Mouse (Mus musculus) liver, embryonic 15.5 days (tissue): ENCODE results near the gene Abcf1. TPM values are rescaled to one million over a fixed set of nuclear protein-coding genes. Genes with fewer than 3 reads are reported as not detected.
"Not testable (repeated sequence)": the region's sequence is repeated elsewhere in the genome, so short reads cannot be mapped to it uniquely, and the experiment has no call there.

Experiments used
- ATAC-seq: fragments of 200-750 bp; cut with Nextera tagmentation; 2 replicates; pipeline ENCODE4 v1.8.0; 2017; ENCODE audit warnings: moderate number of reproducible peaks, mild to moderate bottlenecking, moderate library complexity; ENCODE audit not compliant: insufficient read depth
- H3K27ac ChIP-seq: fragments of 300-500 bp; sonication (generic); replicated peaks from 2 replicates; pipeline ENCODE4 v1.5.1; 2015; ENCODE audit warnings: mild to moderate bottlenecking, inconsistent platforms
- H3K27me3 ChIP-seq: fragments of 300-500 bp; sonication (generic); 2 replicates; pipeline ENCODE4 v1.6.1; 2015; ENCODE audit warnings: mild to moderate bottlenecking, inconsistent platforms
- H3K36me3 ChIP-seq: fragments of 300-500 bp; sonication (generic); replicated peaks from 2 replicates; pipeline ENCODE4 v1.6.1; 2015; ENCODE audit warnings: moderate library complexity, mild to moderate bottlenecking, inconsistent platforms
- H3K4me1 ChIP-seq: fragments of 300-500 bp; sonication (generic); replicated peaks from 2 replicates; pipeline ENCODE4 v1.6.1; 2015; ENCODE audit warnings: inconsistent platforms
- H3K4me2 ChIP-seq: fragments of 300-500 bp; sonication (generic); 2 replicates; pipeline ENCODE4 v1.6.1; 2015; ENCODE audit warnings: moderate library complexity, mild to moderate bottlenecking, inconsistent platforms
- H3K4me3 ChIP-seq: fragments of 300-500 bp; sonication (generic); replicated peaks from 2 replicates; pipeline ENCODE4 v1.5.1; 2015; ENCODE audit warnings: mild to moderate bottlenecking, inconsistent platforms
- H3K9ac ChIP-seq: fragments of 300-500 bp; sonication (generic); 2 replicates; pipeline ENCODE4 v1.6.1; 2015; ENCODE audit warnings: moderate library complexity, mild to moderate bottlenecking, inconsistent platforms
- H3K9me3 ChIP-seq: fragments of 300-500 bp; sonication (generic); replicated peaks from 2 replicates; pipeline ENCODE4 v1.6.1; 2016; ENCODE audit warnings: inconsistent platforms
- WGBS: fragments of 180-500 bp; shearing (Covaris S2); methylation state at CpG from one replicate; pipeline ENCODE4 v1.1.7; 2015; ENCODE audit warnings: mixed read lengths; ENCODE audit not compliant: insufficient replicate concordance; 5-methylcytosine and 5-hydroxymethylcytosine counted together
- polyA plus RNA-seq: library from polyadenylated mRNA; unstranded; fragments of >200 nt; fragmentation: Nextera tagmentation; extraction: Ambion mirVana; gene quantifications from 2 replicates; pipeline ENCODE4 v1.2.1, GENCODE M21; 2015

Abcf1 gene
- polyA plus RNA-seq, 1 experiment from 2014 or later = 47.0 TPM

- H3K27me3 ChIP-seq = no peaks in the 10 kb centered on the region; the same call in 1 of the 2 replicates
- H3K9ac ChIP-seq = peak within 1 kb of the TSS; percentile 62
- ATAC-seq = peak; percentile 89
- H3K4me3 ChIP-seq = peak within 1 kb of the TSS; percentile 89
- WGBS = under 1% methylated on average over 109 of the region's 109 CpGs
- H3K27ac ChIP-seq = peak within 1 kb of the TSS; percentile 89
- peak within 1 kb of the TSS; percentile 98 for H3K4me2 ChIP-seq
- H3K36me3 ChIP-seq = peaks cover 15% of the 10 kb centered on the region
- H3K4me1 ChIP-seq = peaks cover 38% of the 10 kb centered on the region
- no peaks in the 10 kb centered on the region for H3K9me3 ChIP-seq
Observed at GRCm38 (mm10) chr17:35979401-35980362, 10.1 kb upstream of the Abcf1 start, which contains the start of the genes Gnl1 and Prr3. Gene Gnl1 (plus strand): TSS chr17:35979851. Gene Prr3 (minus strand): TSS chr17:35980236.

GRCm38 (mm10) chr17:35978811-35979400 lies 9.3 kb upstream of the Abcf1 start:
- peak; percentile 33 for ATAC-seq
- WGBS = under 1% methylated on average over 41 of the region's 41 CpGs
- H3K9ac ChIP-seq = peak overlapping the region; percentile 62

GRCm38 (mm10) chr17:35972131-35972530 lies 2.6 kb upstream of the Abcf1 start:
- Histone ChIP-seq H3K9me3 (no peaks in the 10 kb centered on the region), H3K4me3 (no peak overlapping the region), H3K36me3 (peaks cover 25% of the 10 kb centered on the region), H3K27ac (no peak overlapping the region), H3K4me2 (no peak overlapping the region), H3K9ac (no peak overlapping the region), H3K4me1 (peaks cover 41% of the 10 kb centered on the region), H3K27me3 (no peaks in the 10 kb centered on the region)
- WGBS = 29% methylated on average over 1 of the region's 1 CpGs
- ATAC-seq = no peak

More at GRCm38 (mm10) chr17:35978811-35979400, 9.3 kb upstream of the Abcf1 start:
- no peaks in the 10 kb centered on the region for H3K9me3 ChIP-seq
- peaks cover 38% of the 10 kb centered on the region for H3K4me1 ChIP-seq
- peak overlapping the region; percentile 89 for H3K4me3 ChIP-seq
- H3K4me2 ChIP-seq = peak overlapping the region; percentile 98
- H3K27ac ChIP-seq = peak overlapping the region; percentile 89
- H3K27me3 ChIP-seq = no peaks in the 10 kb centered on the region; the same call in 1 of the 2 replicates
- peaks cover 20% of the 10 kb centered on the region for H3K36me3 ChIP-seq

- H3K4me3 ChIP-seq = no peak overlapping the region
- no peak for ATAC-seq
- H3K27ac ChIP-seq = no peak overlapping the region
- no peak overlapping the region for H3K9ac ChIP-seq
- H3K4me2 ChIP-seq = no peak overlapping the region
- H3K4me1 ChIP-seq = peaks cover 52% of the 10 kb centered on the region
- WGBS = 81% methylated on average over 2 of the region's 2 CpGs
- H3K36me3 ChIP-seq = peaks cover 53% of the 10 kb centered on the region
- no peaks in the 10 kb centered on the region for H3K9me3 ChIP-seq
- no peaks in the 10 kb centered on the region for H3K27me3 ChIP-seq
Observed at GRCm38 (mm10) chr17:35967621-35968020, 1.9 kb downstream of the Abcf1 start.

- no peak overlapping the region for H3K9ac ChIP-seq
- no peak overlapping the region for H3K4me2 ChIP-seq
- no peak overlapping the region for H3K27ac ChIP-seq
- 85% methylated on average over 10 of the region's 10 CpGs for WGBS
- H3K4me3 ChIP-seq = no peak overlapping the region
- H3K4me1 ChIP-seq = peaks cover 22% of the 10 kb centered on the region
- H3K36me3 ChIP-seq = peaks cover 93% of the 10 kb centered on the region
- H3K27me3 ChIP-seq = no peaks in the 10 kb centered on the region
- ATAC-seq = no peak
- H3K9me3 ChIP-seq = no peaks in the 10 kb centered on the region
Observed at GRCm38 (mm10) chr17:35963279-35963678, 6.3 kb downstream of the Abcf1 start.

GRCm38 (mm10) chr17:35958533-35959223 lies 10.9 kb downstream of the Abcf1 start:
- Histone ChIP-seq H3K27ac (no peak overlapping the region), H3K4me2 (no peak overlapping the region), H3K9ac (no peak overlapping the region), H3K27me3 (no peaks in the 10 kb centered on the region), H3K4me3 (no peak overlapping the region), H3K36me3 (peaks cover 82% of the 10 kb centered on the region), H3K9me3 (no peaks in the 10 kb centered on the region), H3K4me1 (no peaks in the 10 kb centered on the region)
- 88% methylated on average over 15 of the region's 15 CpGs for WGBS
- ATAC-seq = no peak

- no peaks in the 10 kb centered on the region for H3K4me1 ChIP-seq
- H3K9me3 ChIP-seq = no peaks in the 10 kb centered on the region
- WGBS = 72% methylated on average over 8 of the region's 8 CpGs
- H3K27me3 ChIP-seq = no peaks in the 10 kb centered on the region; the same call in 1 of the 2 replicates
- H3K36me3 ChIP-seq = peaks cover 42% of the 10 kb centered on the region
- H3K9ac ChIP-seq = no peak overlapping the region
- no peak overlapping the region for H3K27ac ChIP-seq
- no peak overlapping the region for H3K4me2 ChIP-seq
- H3K4me3 ChIP-seq = no peak overlapping the region
- no peak for ATAC-seq
Observed at GRCm38 (mm10) chr17:35954665-35955064, 14.9 kb downstream of the Abcf1 start.

GRCm38 (mm10) chr17:35952559-35952958 lies 17.0 kb downstream of the Abcf1 start:
- not testable (repeated sequence) for H3K4me1 ChIP-seq, H3K9ac ChIP-seq, H3K4me3 ChIP-seq, H3K27ac ChIP-seq, H3K9me3 ChIP-seq, H3K4me2 ChIP-seq, ATAC-seq, H3K27me3 ChIP-seq
- peaks cover 21% of the 10 kb centered on the region for H3K36me3 ChIP-seq
- WGBS = 69% methylated on average over 3 of the region's 3 CpGs

- H3K4me1 ChIP-seq, H3K9me3 ChIP-seq, H3K27me3 ChIP-seq, H3K4me3 ChIP-seq, ATAC-seq, H3K9ac ChIP-seq, H3K36me3 ChIP-seq, H3K27ac ChIP-seq, H3K4me2 ChIP-seq: not testable (repeated sequence)
Observed at GRCm38 (mm10) chr17:35950946-35951345, 18.6 kb downstream of the Abcf1 start.

GRCm38 (mm10) chr17:35939941-35940340 lies 29.6 kb downstream of the Abcf1 start:
- Histone ChIP-seq H3K36me3 (no peaks in the 10 kb centered on the region), H3K4me2 (no peak overlapping the region), H3K4me3 (no peak overlapping the region), H3K9me3 (no peaks in the 10 kb centered on the region), H3K27me3 (no peaks in the 10 kb centered on the region), H3K4me1 (no peaks in the 10 kb centered on the region), H3K27ac (no peak overlapping the region), H3K9ac (no peak overlapping the region)
- WGBS = 42% methylated on average over 1 of the region's 1 CpGs
- no peak for ATAC-seq

GRCm38 (mm10) chr17:35939108-35939507 lies 30.5 kb downstream of the Abcf1 start:
- no peaks in the 10 kb centered on the region for H3K9me3 ChIP-seq
- no peaks in the 10 kb centered on the region for H3K4me1 ChIP-seq
- no peaks in the 10 kb centered on the region for H3K36me3 ChIP-seq
- H3K27ac ChIP-seq = no peak overlapping the region
- no peak overlapping the region for H3K4me3 ChIP-seq
- H3K4me2 ChIP-seq = no peak overlapping the region
- ATAC-seq = no peak
- 48% methylated on average over 2 of the region's 2 CpGs for WGBS
- H3K27me3 ChIP-seq = no peaks in the 10 kb centered on the region
- no peak overlapping the region for H3K9ac ChIP-seq
